Mouse (Mus musculus) heart, embryonic 12.5 days (tissue): ENCODE data around the gene Csta1. TPM values are rescaled to one million over a fixed set of nuclear protein-coding genes. Genes with fewer than 3 reads are reported as not detected.
"Not testable (repeated sequence)": the region's sequence is repeated elsewhere in the genome, so short reads cannot be mapped to it uniquely, and the experiment has no call there.

Experiments used
- ATAC-seq: fragments of 200-750 bp; cut with Nextera tagmentation; 2 replicates; pipeline ENCODE4 v1.8.0; 2017; ENCODE audit warnings: moderate TSS enrichment, moderate library complexity; ENCODE audit not compliant: insufficient number of reproducible peaks, low FRiP score
- H3K27ac ChIP-seq: fragments of 300-500 bp; sonication (generic); 2 replicates; pipeline ENCODE4 v1.5.1; 2016; ENCODE audit warnings: mild to moderate bottlenecking, moderate library complexity; ENCODE audit not compliant: poor library complexity, severe bottlenecking
- H3K27me3 ChIP-seq: fragments of 300-500 bp; sonication (generic); replicated peaks from 2 replicates; pipeline ENCODE4 v1.6.1; 2016; ENCODE audit warnings: mild to moderate bottlenecking, moderate library complexity
- H3K36me3 ChIP-seq: fragments of 300-500 bp; sonication (generic); 2 replicates; pipeline ENCODE4 v1.6.1; 2016; ENCODE audit warnings: mild to moderate bottlenecking, moderate library complexity
- H3K4me1 ChIP-seq: fragments of 300-500 bp; sonication (generic); replicated peaks from 2 replicates; pipeline ENCODE4 v1.6.1; 2016; ENCODE audit warnings: mild to moderate bottlenecking
- H3K4me2 ChIP-seq: fragments of 300-500 bp; sonication (generic); 2 replicates; pipeline ENCODE4 v1.6.1; 2016; ENCODE audit warnings: mild to moderate bottlenecking, moderate library complexity
- H3K4me3 ChIP-seq: fragments of 300-500 bp; sonication (generic); 2 replicates; pipeline ENCODE4 v1.5.1; 2016; ENCODE audit warnings: mild to moderate bottlenecking
- H3K9ac ChIP-seq: fragments of 300-500 bp; sonication (generic); 2 replicates; pipeline ENCODE4 v1.6.1; 2016; ENCODE audit warnings: mild to moderate bottlenecking, moderate library complexity
- H3K9me3 ChIP-seq: fragments of 300-500 bp; sonication (generic); replicated peaks from 2 replicates; pipeline ENCODE4 v1.6.1; 2016; ENCODE audit warnings: mild to moderate bottlenecking, moderate library complexity
- WGBS: fragments of 180-500 bp; shearing (Covaris S2); methylation state at CpG from one replicate; pipeline ENCODE4 v1.1.7; 2016; 5-methylcytosine and 5-hydroxymethylcytosine counted together
- polyA plus RNA-seq: library from polyadenylated mRNA; unstranded; fragments of >200 nt; fragmentation: Nextera tagmentation; extraction: Ambion mirVana; gene quantifications from 2 replicates; pipeline ENCODE4 v1.2.1, GENCODE M21; 2016

The Csta1 gene
- polyA plus RNA-seq: 0.17 TPM in 1 of 2 replicates, not detected in the other

GRCm38 (mm10) chr16:36131141-36131540 lies at the start of gene Csta1:
Gene Csta1, minus strand, starts transcription at chr16:36131241.
- no peaks in the 10 kb centered on the region for H3K4me1 ChIP-seq
- no peaks in the 10 kb centered on the region for H3K27me3 ChIP-seq
- H3K36me3 ChIP-seq: no peaks in the 10 kb centered on the region
- no peaks in the 10 kb centered on the region for H3K9me3 ChIP-seq
- no peak within 1 kb of the TSS for H3K9ac ChIP-seq
- no peak within 1 kb of the TSS for H3K4me2 ChIP-seq
- WGBS: 59% methylated on average over 1 of the region's 1 CpGs
- no peak within 1 kb of the TSS for H3K4me3 ChIP-seq
- H3K27ac ChIP-seq: no peak within 1 kb of the TSS
- ATAC-seq: no peak

DNA sequence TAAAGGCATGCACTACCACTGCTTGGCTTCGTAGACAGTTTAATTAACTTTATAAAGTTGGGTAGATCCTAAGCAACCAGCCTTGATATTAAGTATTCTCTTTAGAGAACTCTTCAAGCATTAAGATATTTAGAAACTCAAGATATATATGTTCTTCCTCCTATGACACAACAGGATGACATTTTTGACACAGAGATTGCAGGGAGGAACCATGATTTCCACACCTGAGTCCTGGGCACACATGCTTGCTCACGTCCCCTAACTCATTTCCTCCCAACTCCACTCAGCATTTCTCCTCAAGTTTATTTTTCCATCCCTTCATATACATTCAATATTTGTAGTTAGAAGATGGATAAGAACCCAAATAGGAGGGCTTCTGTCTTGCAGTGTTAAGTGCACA lies 48.9 kb upstream of the Csta1 start:
- 72% methylated on average over 2 of the region's 2 CpGs for WGBS
- no peak overlapping the region for H3K4me3 ChIP-seq
- H3K9me3 ChIP-seq: no peaks in the 10 kb centered on the region
- no peaks in the 10 kb centered on the region for H3K27me3 ChIP-seq
- no peak overlapping the region for H3K27ac ChIP-seq
- H3K4me2 ChIP-seq: no peak overlapping the region
- H3K4me1 ChIP-seq: no peaks in the 10 kb centered on the region
- H3K9ac ChIP-seq: no peak overlapping the region
- no peaks in the 10 kb centered on the region for H3K36me3 ChIP-seq
- ATAC-seq: no peak

DNA sequence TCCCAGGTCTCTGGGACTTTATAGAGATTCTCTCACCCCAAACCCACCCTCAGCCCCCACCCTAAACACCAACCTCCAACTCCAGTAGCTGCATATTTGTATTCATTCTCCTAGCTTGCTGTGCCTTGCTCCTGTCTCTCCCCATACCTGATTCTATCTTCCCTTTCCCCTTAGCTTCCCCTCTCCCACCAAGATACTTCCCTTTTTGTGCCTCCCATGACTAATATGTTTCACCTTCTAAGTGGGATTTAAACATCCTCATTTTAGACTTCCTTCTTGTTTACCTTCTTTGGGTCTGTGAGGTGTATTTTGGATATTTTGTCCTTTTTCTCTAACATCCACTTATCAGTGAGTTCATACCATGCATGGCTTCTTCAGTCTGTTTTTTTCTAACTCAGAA lies 45.1 kb upstream of the Csta1 start:
- ATAC-seq: no peak
- Histone ChIP-seq H3K27me3 (no peaks in the 10 kb centered on the region), H3K4me2 (no peak overlapping the region), H3K27ac (no peak overlapping the region), H3K9ac (no peak overlapping the region), H3K4me1 (no peaks in the 10 kb centered on the region), H3K9me3 (peaks cover 5% of the 10 kb centered on the region; the same call in 1 of the 2 replicates), H3K4me3 (no peak overlapping the region), H3K36me3 (no peaks in the 10 kb centered on the region)

- H3K36me3 ChIP-seq, H3K4me2 ChIP-seq, H3K9ac ChIP-seq, H3K4me1 ChIP-seq, ATAC-seq, H3K9me3 ChIP-seq, H3K27me3 ChIP-seq, H3K27ac ChIP-seq, H3K4me3 ChIP-seq: not testable (repeated sequence)
- WGBS: 88% methylated on average over 9 of the region's 10 CpGs
Measured at GRCm38 (mm10) chr16:36167841-36168240, 36.8 kb upstream of the Csta1 start.

- no peak for ATAC-seq
- no peaks in the 10 kb centered on the region for H3K4me1 ChIP-seq
- no peak within 1 kb of the TSS for H3K27ac ChIP-seq
- H3K27me3 ChIP-seq: no peaks in the 10 kb centered on the region
- no peaks in the 10 kb centered on the region for H3K9me3 ChIP-seq
- no peak within 1 kb of the TSS for H3K4me3 ChIP-seq
- H3K36me3 ChIP-seq: no peaks in the 10 kb centered on the region
- no peak within 1 kb of the TSS for H3K9ac ChIP-seq
- no peak within 1 kb of the TSS for H3K4me2 ChIP-seq
Measured at GRCm38 (mm10) chr16:36156402-36156975, 25.4 kb upstream of the Csta1 start, which contains the start of gene Stfa2l1. Gene Stfa2l1, plus strand, starts transcription at chr16:36156811.

DNA sequence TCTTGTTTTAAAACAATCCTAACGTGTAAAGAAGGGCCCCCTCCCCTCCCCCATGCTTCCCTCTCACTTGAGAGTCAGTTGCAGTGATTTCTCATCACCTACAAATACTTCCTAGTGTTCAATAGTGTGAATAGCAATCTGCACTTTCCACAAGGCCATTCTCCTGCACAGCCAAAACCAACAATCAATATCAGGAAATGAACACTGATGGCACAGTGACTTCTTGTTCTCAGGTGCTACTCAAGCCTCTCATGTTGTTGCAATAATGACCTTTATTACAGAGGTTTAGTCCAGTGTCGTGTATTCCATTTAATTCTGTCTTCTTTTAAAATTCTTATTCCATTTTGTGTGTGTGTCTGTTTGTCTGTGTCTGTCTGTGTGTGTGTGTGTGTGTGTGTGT lies 7.2 kb upstream of the Csta1 start:
- Histone ChIP-seq H3K27me3 (no peaks in the 10 kb centered on the region), H3K4me3 (no peak overlapping the region), H3K9ac (no peak overlapping the region), H3K9me3 (0 out of 2 replicates have a peak, but pooled peaks cover 3% of the 10 kb centered on the region), H3K27ac (no peak overlapping the region), H3K4me1 (no peaks in the 10 kb centered on the region), H3K36me3 (no peaks in the 10 kb centered on the region), H3K4me2 (no peak overlapping the region)
- ATAC-seq: no peak
- 67% methylated on average over 2 of the region's 2 CpGs for WGBS

- Histone ChIP-seq H3K4me3 (no peak overlapping the region), H3K9me3 (no peaks in the 10 kb centered on the region), H3K9ac (no peak overlapping the region), H3K4me2 (no peak overlapping the region), H3K36me3 (no peaks in the 10 kb centered on the region), H3K27ac (no peak overlapping the region), H3K4me1 (no peaks in the 10 kb centered on the region), H3K27me3 (no peaks in the 10 kb centered on the region)
- WGBS: 78% methylated on average over 7 of the region's 7 CpGs
- ATAC-seq: no peak
Measured at GRCm38 (mm10) chr16:36128092-36128491, 2.9 kb downstream of the Csta1 start.

DNA sequence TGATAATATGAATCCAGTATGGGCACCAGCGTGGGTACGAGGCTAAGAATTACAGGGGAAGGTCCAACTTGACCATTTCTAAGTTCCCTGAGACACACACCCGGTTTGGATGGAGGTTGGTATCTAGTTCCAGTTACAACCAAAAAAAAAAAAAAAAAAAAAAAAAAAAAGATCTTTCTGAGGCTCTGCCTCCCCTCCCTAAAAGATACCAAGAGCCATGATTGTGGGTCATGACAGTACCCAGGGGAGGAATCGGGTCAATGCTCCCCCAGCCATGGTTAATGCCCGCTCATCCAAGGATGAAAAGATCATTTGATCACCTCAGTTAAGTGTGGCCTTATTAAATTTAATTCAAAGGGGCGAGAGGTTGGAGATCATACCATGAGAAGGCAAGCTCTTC lies 15.3 kb downstream of the Csta1 start:
- 94% methylated on average over 6 of the region's 6 CpGs for WGBS
- H3K9ac ChIP-seq, ATAC-seq, H3K27me3 ChIP-seq, H3K4me3 ChIP-seq, H3K4me2 ChIP-seq, H3K9me3 ChIP-seq, H3K36me3 ChIP-seq, H3K4me1 ChIP-seq, H3K27ac ChIP-seq: not testable (repeated sequence)

DNA sequence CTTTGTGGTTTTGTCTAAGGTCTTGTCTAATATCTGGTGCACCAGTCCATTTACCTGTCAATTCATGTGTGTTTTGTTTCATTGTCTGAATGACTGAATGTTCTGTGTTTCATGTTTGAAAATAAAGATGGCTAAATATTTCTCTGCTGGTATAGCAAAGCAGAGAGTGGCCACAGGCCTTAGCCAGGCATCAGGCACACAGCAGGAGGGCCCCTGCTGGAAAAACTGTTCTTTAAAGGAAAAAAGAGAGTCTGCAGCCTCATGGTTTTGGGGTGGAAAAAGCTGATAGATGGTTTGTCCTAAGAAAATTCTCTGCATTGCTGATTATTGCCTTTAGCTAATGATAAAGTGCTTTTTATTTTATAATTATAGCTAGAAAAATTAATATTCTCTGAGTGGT lies 19.6 kb downstream of the Csta1 start:
- H3K9me3 ChIP-seq, H3K36me3 ChIP-seq, H3K4me3 ChIP-seq, H3K4me1 ChIP-seq, H3K9ac ChIP-seq, H3K27me3 ChIP-seq, ATAC-seq, H3K4me2 ChIP-seq, H3K27ac ChIP-seq: not testable (repeated sequence)

GRCm38 (mm10) chr16:36102211-36102610 lies 28.8 kb downstream of the Csta1 start:
- peaks cover 10% of the 10 kb centered on the region for H3K9me3 ChIP-seq
- no peak overlapping the region for H3K4me2 ChIP-seq
- no peak for ATAC-seq
- H3K9ac ChIP-seq: no peak overlapping the region
- no peaks in the 10 kb centered on the region for H3K4me1 ChIP-seq
- no peaks in the 10 kb centered on the region for H3K36me3 ChIP-seq
- WGBS: 87% methylated on average over 1 of the region's 1 CpGs
- H3K27ac ChIP-seq: no peak overlapping the region
- H3K4me3 ChIP-seq: no peak overlapping the region
- no peaks in the 10 kb centered on the region for H3K27me3 ChIP-seq

GRCm38 (mm10) chr16:36101526-36101925 lies 29.5 kb downstream of the Csta1 start:
- WGBS: 87% methylated on average over 1 of the region's 1 CpGs
- ATAC-seq: no peak
- no peaks in the 10 kb centered on the region for H3K27me3 ChIP-seq
- no peak overlapping the region for H3K4me3 ChIP-seq
- peaks cover 10% of the 10 kb centered on the region for H3K9me3 ChIP-seq
- no peaks in the 10 kb centered on the region for H3K4me1 ChIP-seq
- no peak overlapping the region for H3K4me2 ChIP-seq
- H3K9ac ChIP-seq: no peak overlapping the region
- no peak overlapping the region for H3K27ac ChIP-seq
- no peaks in the 10 kb centered on the region for H3K36me3 ChIP-seq

- not testable (repeated sequence) for H3K9me3 ChIP-seq, H3K36me3 ChIP-seq, H3K27me3 ChIP-seq, H3K4me1 ChIP-seq, H3K4me3 ChIP-seq, H3K27ac ChIP-seq, H3K9ac ChIP-seq, H3K4me2 ChIP-seq, ATAC-seq
- WGBS: 87% methylated on average over 12 of the region's 12 CpGs
Measured at GRCm38 (mm10) chr16:36097813-36098499, 33.1 kb downstream of the Csta1 start.
